Mouse (Mus musculus) ES-Bruce4 (cell line): ENCODE data around the gene Vps37b. TPM values are rescaled to one million over a fixed set of nuclear protein-coding genes. Genes with fewer than 3 reads are reported as not detected.

Experiments used
- H3K27ac ChIP-seq: 2 replicates; pipeline ENCODE4 v1.5.1; 2012; ENCODE audit warnings: low read length, inconsistent platforms; ENCODE audit not compliant: insufficient read depth
- H3K27me3 ChIP-seq: 2 replicates; pipeline ENCODE4 v1.6.1; 2012; ENCODE audit warnings: mild to moderate bottlenecking, low read length, inconsistent platforms; ENCODE audit not compliant: control insufficient read depth, poor library complexity, insufficient read depth, severe bottlenecking
- H3K36me3 ChIP-seq: 2 replicates; pipeline ENCODE4 v1.6.1; 2012; ENCODE audit warnings: inconsistent platforms, mild to moderate bottlenecking, low read length, moderate library complexity; ENCODE audit not compliant: control insufficient read depth, poor library complexity, insufficient read depth, severe bottlenecking
- H3K4me1 ChIP-seq: one replicate; pipeline ENCODE4 v1.8.1; 2011; ENCODE audit warnings: low read length; ENCODE audit not compliant: control insufficient read depth, insufficient read depth
- H3K4me3 ChIP-seq: 2 replicates; pipeline ENCODE4 v1.5.1; 2011; ENCODE audit warnings: low read depth, mild to moderate bottlenecking, low read length
- H3K9ac ChIP-seq: 2 replicates; pipeline ENCODE4 v1.6.1; 2012; ENCODE audit warnings: low read depth, mild to moderate bottlenecking, inconsistent platforms; ENCODE audit not compliant: poor library complexity, severe bottlenecking
- H3K9me3 ChIP-seq: replicated peaks from 2 replicates; pipeline ENCODE4 v1.6.1; 2012; ENCODE audit warnings: mild to moderate bottlenecking, low read length, inconsistent platforms; ENCODE audit not compliant: control insufficient read depth, poor library complexity, insufficient read depth, severe bottlenecking
- CTCF ChIP-seq: IDR thresholded peaks from one replicate; pipeline ENCODE4 v1.8.1; 2011; ENCODE audit warnings: low read depth, low read length
- EP300 ChIP-seq: IDR thresholded peaks from 2 replicates; pipeline ENCODE4 v1.6.1; 2011; ENCODE audit warnings: low read depth, low read length; ENCODE audit not compliant: insufficient read depth
- POLR2A ChIP-seq: IDR thresholded peaks from one replicate; pipeline ENCODE4 v1.8.1; 2011; ENCODE audit warnings: low read length; ENCODE audit not compliant: insufficient read depth
- polyA plus RNA-seq: library from polyadenylated mRNA; stranded (reverse); fragments of >200 nt; gene quantifications from 2 replicates; pipeline ENCODE4 v1.2.4, GENCODE M21; 2011; ENCODE audit warnings: low read depth; ENCODE audit not compliant: missing spikeins, insufficient read depth, insufficient read length

Gene Vps37b
- polyA plus RNA-seq, 1 experiment = 11.9 TPM

- no peak overlapping the region for H3K4me3 ChIP-seq
- TF ChIP-seq POLR2A = no peak
- no peak for TF ChIP-seq EP300
- TF ChIP-seq CTCF = no peak
- no peaks in the 10 kb centered on the region for H3K36me3 ChIP-seq
- H3K27me3 ChIP-seq = no peaks in the 10 kb centered on the region
- peaks cover 2% of the 10 kb centered on the region for H3K4me1 ChIP-seq
- no peaks in the 10 kb centered on the region for H3K9me3 ChIP-seq
- H3K9ac ChIP-seq = no peak overlapping the region
- no peak overlapping the region for H3K27ac ChIP-seq
Measured at GRCm38 (mm10) chr5:124014791-124015251, 17.2 kb downstream of the Vps37b start.

GRCm38 (mm10) chr5:124014180-124014579 is 17.9 kb downstream of the Vps37b start:
- Histone ChIP-seq H3K9me3 (no peaks in the 10 kb centered on the region), H3K27ac (no peak overlapping the region), H3K27me3 (no peaks in the 10 kb centered on the region), H3K9ac (no peak overlapping the region), H3K4me3 (no peak overlapping the region), H3K4me1 (peaks cover 2% of the 10 kb centered on the region), H3K36me3 (no peaks in the 10 kb centered on the region; the same call in 1 of the 2 replicates)
- no peak for TF ChIP-seq EP300
- TF ChIP-seq POLR2A = no peak
- no peak for TF ChIP-seq CTCF

- H3K4me1 ChIP-seq = peaks cover 2% of the 10 kb centered on the region
- H3K27me3 ChIP-seq = no peaks in the 10 kb centered on the region
- TF ChIP-seq EP300 (no peak), POLR2A (no peak), CTCF (no peak)
- no peaks in the 10 kb centered on the region; the same call in 1 of the 2 replicates for H3K36me3 ChIP-seq
- no peak overlapping the region for H3K4me3 ChIP-seq
- no peaks in the 10 kb centered on the region for H3K9me3 ChIP-seq
- no peak overlapping the region for H3K27ac ChIP-seq
- H3K9ac ChIP-seq = no peak overlapping the region
Measured at GRCm38 (mm10) chr5:124013747-124014146, 18.3 kb downstream of the Vps37b start.

- H3K4me1 ChIP-seq = peaks cover 2% of the 10 kb centered on the region
- no peak for TF ChIP-seq EP300
- no peak for TF ChIP-seq POLR2A
Measured at GRCm38 (mm10) chr5:124012885-124013284, 19.2 kb downstream of the Vps37b start.

GRCm38 (mm10) chr5:124011927-124012326 is 20.1 kb downstream of the Vps37b start:
- H3K36me3 ChIP-seq = no peaks in the 10 kb centered on the region; the same call in 1 of the 2 replicates
- H3K9ac ChIP-seq = no peak overlapping the region
- no peak for TF ChIP-seq POLR2A
- no peak for TF ChIP-seq CTCF
- no peak for TF ChIP-seq EP300
- H3K27ac ChIP-seq = no peak overlapping the region
- H3K4me3 ChIP-seq = no peak overlapping the region
- no peaks in the 10 kb centered on the region for H3K9me3 ChIP-seq
- H3K4me1 ChIP-seq = peaks cover 2% of the 10 kb centered on the region
- no peaks in the 10 kb centered on the region for H3K27me3 ChIP-seq

More at GRCm38 (mm10) chr5:124012885-124013284, 19.2 kb downstream of the Vps37b start:
- H3K36me3 ChIP-seq = no peaks in the 10 kb centered on the region; the same call in 1 of the 2 replicates
- H3K4me3 ChIP-seq = no peak overlapping the region
- no peak overlapping the region for H3K27ac ChIP-seq
- no peak overlapping the region for H3K9ac ChIP-seq
- no peaks in the 10 kb centered on the region for H3K9me3 ChIP-seq
- H3K27me3 ChIP-seq = no peaks in the 10 kb centered on the region

GRCm38 (mm10) chr5:124010910-124011655 is 21.0 kb downstream of the Vps37b start:
- H3K27ac ChIP-seq = no peak overlapping the region
- H3K4me1 ChIP-seq = peaks cover 2% of the 10 kb centered on the region
- no peaks in the 10 kb centered on the region for H3K9me3 ChIP-seq
- TF ChIP-seq CTCF (no peak), POLR2A (no peak), EP300 (no peak)
- no peak overlapping the region for H3K9ac ChIP-seq
- no peaks in the 10 kb centered on the region for H3K27me3 ChIP-seq
- no peaks in the 10 kb centered on the region; the same call in 1 of the 2 replicates for H3K36me3 ChIP-seq
- no peak overlapping the region for H3K4me3 ChIP-seq
